Mouse (Mus musculus) liver, embryonic 16.5 days (tissue): ENCODE results near the gene Dnajb1. TPM values are rescaled to one million over a fixed set of nuclear protein-coding genes. Genes with fewer than 3 reads are reported as not detected.

Source experiments
- ATAC-seq: fragments of 200-750 bp; cut with Nextera tagmentation; 2 replicates; pipeline ENCODE4 v1.8.0; 2017; ENCODE audit warnings: low read depth, mild to moderate bottlenecking, moderate number of reproducible peaks, moderate library complexity
- H3K27ac ChIP-seq: fragments of 300-500 bp; sonication (generic); 2 replicates; pipeline ENCODE4 v1.5.1; 2014; ENCODE audit warnings: mild to moderate bottlenecking, low read length
- H3K27me3 ChIP-seq: fragments of 300-500 bp; sonication (generic); 2 replicates; pipeline ENCODE4 v1.6.1; 2014; ENCODE audit warnings: low read depth, low read length, mixed read lengths; ENCODE audit not compliant: control insufficient read depth, insufficient read depth
- H3K36me3 ChIP-seq: fragments of 300-500 bp; sonication (generic); 2 replicates; pipeline ENCODE4 v1.6.1; 2014; ENCODE audit warnings: mild to moderate bottlenecking; ENCODE audit not compliant: control insufficient read depth, insufficient read depth
- H3K4me1 ChIP-seq: fragments of 300-500 bp; sonication (generic); 2 replicates; pipeline ENCODE4 v1.6.1; 2014; ENCODE audit warnings: low read depth, low read length, mixed read lengths; ENCODE audit not compliant: control insufficient read depth
- H3K4me2 ChIP-seq: fragments of 300-500 bp; sonication (generic); 2 replicates; pipeline ENCODE4 v1.6.1; 2014; ENCODE audit warnings: low read depth, low read length, mixed read lengths
- H3K4me3 ChIP-seq: fragments of 300-500 bp; sonication (generic); 2 replicates; pipeline ENCODE4 v1.5.1; 2014; ENCODE audit warnings: low read depth, mild to moderate bottlenecking, low read length
- H3K9ac ChIP-seq: fragments of 300-500 bp; sonication (generic); 2 replicates; pipeline ENCODE4 v1.6.1; 2014; ENCODE audit warnings: low read depth, low read length
- H3K9me3 ChIP-seq: fragments of 300-500 bp; sonication (generic); replicated peaks from 2 replicates; pipeline ENCODE4 v1.6.1; 2016; ENCODE audit warnings: low read length; ENCODE audit not compliant: control insufficient read depth
- WGBS: fragments of 180-500 bp; shearing (Covaris S2); extraction: QIAGEN DNeasy Blood & Tissue Kit; methylation state at CpG from one replicate; pipeline ENCODE4 v1.1.7; 2014; ENCODE audit not compliant: insufficient replicate concordance; 5-methylcytosine and 5-hydroxymethylcytosine counted together
- polyA plus RNA-seq: library from polyadenylated mRNA; unstranded; fragments of >200 nt; fragmentation: Nextera tagmentation; extraction: Ambion mirVana; gene quantifications from 2 replicates; pipeline ENCODE4 v1.2.1, GENCODE M21; 2015

Dnajb1 gene
- polyA plus RNA-seq, 1 experiment from 2014 or later, result 50.1 TPM

DNA sequence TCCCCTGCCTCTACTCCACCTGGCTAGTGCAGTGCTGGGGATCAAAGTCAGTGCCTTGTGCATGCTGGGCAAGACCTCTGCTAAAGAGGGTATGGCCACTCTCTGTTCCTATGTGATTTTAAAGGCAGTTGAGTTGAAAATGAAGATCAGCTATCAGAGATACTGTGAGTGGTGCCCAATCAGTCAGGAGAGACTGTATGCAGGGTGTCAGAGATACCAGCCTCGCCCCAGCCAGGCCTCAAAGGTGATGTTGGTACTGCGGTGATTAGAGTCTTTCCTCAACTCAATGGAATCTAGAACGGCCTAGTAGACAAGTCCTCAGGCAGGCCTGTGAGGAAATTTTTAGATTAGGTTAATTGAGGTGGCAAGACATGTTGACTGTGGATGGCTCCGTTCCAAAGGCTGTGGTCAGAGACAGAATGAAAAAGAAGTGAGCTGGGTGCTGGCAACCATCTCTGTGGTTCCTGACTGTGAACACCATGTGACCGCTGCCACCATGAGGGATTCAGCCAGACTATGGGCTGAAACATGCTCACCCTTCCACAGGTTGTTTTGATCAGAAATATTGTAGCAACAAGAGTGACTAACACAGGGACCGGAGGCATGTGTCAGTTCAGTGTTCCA is 17.8 kb downstream of the Dnajb1 start:
- H3K9me3 ChIP-seq, result no peaks in the 10 kb centered on the region
- no peak overlapping the region for H3K9ac ChIP-seq
- H3K4me3 ChIP-seq, result no peak overlapping the region
- peak overlapping the region; percentile 65 for H3K27ac ChIP-seq
- ATAC-seq, result peak; percentile 79
- H3K4me1 ChIP-seq, result peaks cover 49% of the 10 kb centered on the region
- H3K4me2 ChIP-seq, result 0 out of 2 replicates have a peak overlapping the region, but pooled peaks have one; percentile 1
- 54% methylated on average over 6 of the region's 6 CpGs for WGBS
- no peaks in the 10 kb centered on the region for H3K36me3 ChIP-seq
- no peaks in the 10 kb centered on the region for H3K27me3 ChIP-seq

DNA sequence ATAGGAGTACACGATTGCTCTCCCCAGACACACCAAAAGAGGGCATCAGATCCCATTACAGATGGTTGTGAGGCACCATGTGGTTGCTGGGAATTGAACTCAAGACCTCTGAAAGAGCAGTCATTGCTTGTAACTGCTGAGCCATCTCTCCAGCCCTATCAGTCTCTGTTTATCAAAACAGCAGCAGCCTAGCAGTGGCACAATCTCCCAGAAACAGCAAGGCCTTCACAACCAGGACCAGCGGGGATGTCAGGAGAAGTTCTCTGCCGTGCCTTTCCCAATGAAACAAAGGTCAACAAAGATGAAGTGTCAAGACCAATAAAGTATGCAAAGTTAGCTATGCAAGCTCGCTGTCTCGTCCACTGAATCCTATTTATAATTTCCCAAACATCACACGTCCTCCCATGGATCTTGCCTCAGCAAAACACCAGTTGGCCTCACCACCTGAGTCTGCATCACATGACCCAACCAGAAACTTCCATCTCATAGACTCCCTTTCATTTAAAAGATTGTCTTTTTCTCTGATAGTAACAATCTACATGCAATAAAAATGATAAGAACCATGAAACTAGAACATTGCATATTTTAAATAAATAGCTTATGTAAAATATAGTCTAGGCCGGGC is 24.2 kb downstream of the Dnajb1 start:
- H3K36me3 ChIP-seq, result no peaks in the 10 kb centered on the region
- H3K9ac ChIP-seq, result no peak overlapping the region
- peak overlapping the region; percentile 51; the same call in 1 of the 2 replicates for H3K27ac ChIP-seq
- ATAC-seq, result peak; percentile 83
- H3K4me1 ChIP-seq, result peaks cover 8% of the 10 kb centered on the region
- no peaks in the 10 kb centered on the region for H3K27me3 ChIP-seq
- no peaks in the 10 kb centered on the region for H3K9me3 ChIP-seq
- 58% methylated on average over 7 of the region's 7 CpGs for WGBS
- H3K4me3 ChIP-seq, result no peak overlapping the region
- no peak overlapping the region for H3K4me2 ChIP-seq

DNA sequence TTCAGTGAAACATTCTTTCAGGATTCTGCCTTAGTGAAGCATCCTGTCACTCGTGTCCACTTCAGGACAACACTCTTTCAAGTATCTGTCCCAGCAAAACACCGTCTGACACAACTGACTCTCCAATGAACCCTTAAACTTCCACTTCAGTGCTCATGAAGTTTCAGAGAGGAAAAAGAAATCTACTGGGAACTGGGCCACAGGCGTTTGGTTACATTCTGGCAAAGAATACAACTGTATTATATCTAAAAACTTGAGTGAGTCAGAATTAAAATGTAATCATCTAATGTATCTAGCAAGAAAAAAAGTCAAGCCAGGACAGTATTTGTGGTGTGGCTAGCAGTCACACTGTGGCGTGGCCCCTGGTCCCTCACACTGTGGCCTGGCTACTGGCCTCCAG is 30.9 kb downstream of the Dnajb1 start:
- H3K27me3 ChIP-seq, result no peaks in the 10 kb centered on the region
- no peak overlapping the region for H3K9ac ChIP-seq
- WGBS, result 56% methylated on average over 4 of the region's 4 CpGs
- ATAC-seq, result no peak
- H3K27ac ChIP-seq, result no peak overlapping the region
- no peak overlapping the region for H3K4me3 ChIP-seq
- H3K4me1 ChIP-seq, result no peaks in the 10 kb centered on the region
- no peak overlapping the region for H3K4me2 ChIP-seq
- H3K9me3 ChIP-seq, result no peaks in the 10 kb centered on the region
- H3K36me3 ChIP-seq, result no peaks in the 10 kb centered on the region

DNA sequence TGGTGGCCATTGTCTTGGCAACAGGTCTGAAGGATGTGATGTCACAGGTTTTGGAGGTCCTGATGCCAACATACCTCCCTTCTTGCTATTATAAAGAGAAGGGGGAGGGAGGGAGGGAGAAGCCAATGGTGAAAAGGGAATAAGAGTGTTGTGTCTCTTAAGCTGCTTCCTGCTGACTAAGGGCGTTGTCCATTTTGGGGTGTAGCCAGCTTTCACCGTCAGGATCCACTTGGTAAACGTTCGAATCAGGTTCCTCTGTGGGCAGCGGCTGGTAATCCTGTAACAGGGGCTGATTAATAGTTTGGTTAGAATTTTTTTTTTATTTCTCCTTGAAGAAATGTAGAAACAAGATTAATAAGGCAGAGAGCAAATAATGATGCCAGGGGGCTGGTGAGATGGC is 31.7 kb downstream of the Dnajb1 start:
- no peak for ATAC-seq

DNA sequence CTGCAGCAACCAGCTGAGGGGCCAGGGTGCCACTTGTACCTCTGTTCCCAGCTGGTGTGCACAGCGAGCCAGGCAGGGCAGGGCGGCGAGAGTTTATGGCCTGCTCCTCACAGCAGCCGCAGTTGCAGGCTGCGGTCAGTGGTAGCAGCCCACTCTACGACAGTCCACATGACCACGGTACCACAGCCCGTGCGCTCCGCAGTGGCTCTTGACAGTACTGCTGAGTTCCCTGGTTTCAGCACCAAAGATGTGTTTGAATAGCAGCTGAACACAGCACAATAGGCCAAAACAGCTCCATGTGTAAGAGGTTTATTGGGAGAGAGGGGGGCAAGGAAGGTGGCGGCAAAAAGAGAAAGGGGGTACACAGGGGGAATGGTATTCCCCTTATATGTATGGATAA is 39.5 kb downstream of the Dnajb1 start:
- H3K36me3 ChIP-seq, result no peaks in the 10 kb centered on the region
- no peak overlapping the region for H3K27ac ChIP-seq
- ATAC-seq, result no peak
- WGBS, result 86% methylated on average over 11 of the region's 11 CpGs
- 0 out of 2 replicates have a peak, but pooled peaks cover 2% of the 10 kb centered on the region for H3K9me3 ChIP-seq
- H3K4me3 ChIP-seq, result no peak overlapping the region
- no peak overlapping the region for H3K4me2 ChIP-seq
- no peak overlapping the region for H3K9ac ChIP-seq
- H3K4me1 ChIP-seq, result peaks cover 5% of the 10 kb centered on the region
- no peaks in the 10 kb centered on the region for H3K27me3 ChIP-seq

More for the DNA sequence above, 31.7 kb downstream of the Dnajb1 start:
- no peaks in the 10 kb centered on the region for H3K27me3 ChIP-seq
- 46% methylated on average over 5 of the region's 5 CpGs for WGBS
- no peaks in the 10 kb centered on the region for H3K36me3 ChIP-seq
- no peaks in the 10 kb centered on the region for H3K4me1 ChIP-seq
- H3K9ac ChIP-seq, result no peak overlapping the region
- no peak overlapping the region for H3K4me3 ChIP-seq
- H3K27ac ChIP-seq, result no peak overlapping the region
- H3K4me2 ChIP-seq, result no peak overlapping the region
- no peaks in the 10 kb centered on the region for H3K9me3 ChIP-seq

DNA sequence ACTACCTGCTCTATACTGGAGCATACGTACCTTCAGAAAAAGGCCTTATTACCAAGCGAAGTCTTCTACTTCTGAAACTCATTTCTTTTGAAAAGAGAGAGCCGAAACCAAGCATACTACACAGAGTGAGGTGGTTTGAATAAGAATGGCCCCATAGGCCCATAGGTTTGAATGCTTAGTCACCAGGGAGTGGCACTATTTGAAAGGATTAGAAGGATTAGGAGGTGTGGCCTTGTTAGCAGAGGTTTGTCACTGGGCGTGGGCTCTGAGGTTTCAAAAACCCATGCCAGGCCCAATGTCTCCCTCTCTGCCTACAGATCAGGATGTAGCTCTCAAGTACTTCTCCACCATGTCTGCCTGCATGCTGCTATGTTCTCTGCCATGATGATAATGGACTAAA is 40.0 kb downstream of the Dnajb1 start:
- Histone ChIP-seq H3K4me3 (no peak overlapping the region), H3K4me1 (peaks cover 6% of the 10 kb centered on the region), H3K27ac (no peak overlapping the region), H3K27me3 (no peaks in the 10 kb centered on the region), H3K9me3 (0 out of 2 replicates have a peak, but pooled peaks cover 2% of the 10 kb centered on the region), H3K9ac (no peak overlapping the region), H3K36me3 (no peaks in the 10 kb centered on the region), H3K4me2 (no peak overlapping the region)
- 82% methylated on average over 4 of the region's 4 CpGs for WGBS
- ATAC-seq, result no peak

DNA sequence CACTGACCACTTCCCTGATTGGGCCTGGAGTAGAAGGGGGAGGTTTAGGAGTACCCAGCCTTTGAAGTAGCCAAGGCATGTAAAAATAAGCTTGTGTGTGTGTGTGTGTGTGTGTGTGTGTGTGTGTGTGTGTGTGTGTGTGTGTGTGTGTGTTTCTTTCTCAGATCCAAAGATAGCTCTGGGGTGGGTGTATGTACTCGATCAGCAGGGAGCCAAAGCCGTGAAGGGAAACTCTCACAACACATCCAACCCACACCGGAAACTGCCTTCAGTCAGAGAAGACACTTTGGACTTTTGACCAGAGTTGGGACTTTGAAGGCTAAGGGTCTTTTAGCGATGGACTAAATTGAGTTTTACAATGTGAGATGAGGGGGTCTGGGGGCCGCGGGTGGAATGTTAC is 41.7 kb downstream of the Dnajb1 start:
- no peak overlapping the region for H3K4me2 ChIP-seq
- H3K4me3 ChIP-seq, result no peak overlapping the region
- H3K36me3 ChIP-seq, result no peaks in the 10 kb centered on the region
- H3K9me3 ChIP-seq, result 0 out of 2 replicates have a peak, but pooled peaks cover 2% of the 10 kb centered on the region
- H3K4me1 ChIP-seq, result peaks cover 18% of the 10 kb centered on the region
- H3K27me3 ChIP-seq, result no peaks in the 10 kb centered on the region
- no peak overlapping the region for H3K9ac ChIP-seq
- H3K27ac ChIP-seq, result no peak overlapping the region
- ATAC-seq, result no peak
- 77% methylated on average over 6 of the region's 6 CpGs for whole genome bisulfite sequencing

DNA sequence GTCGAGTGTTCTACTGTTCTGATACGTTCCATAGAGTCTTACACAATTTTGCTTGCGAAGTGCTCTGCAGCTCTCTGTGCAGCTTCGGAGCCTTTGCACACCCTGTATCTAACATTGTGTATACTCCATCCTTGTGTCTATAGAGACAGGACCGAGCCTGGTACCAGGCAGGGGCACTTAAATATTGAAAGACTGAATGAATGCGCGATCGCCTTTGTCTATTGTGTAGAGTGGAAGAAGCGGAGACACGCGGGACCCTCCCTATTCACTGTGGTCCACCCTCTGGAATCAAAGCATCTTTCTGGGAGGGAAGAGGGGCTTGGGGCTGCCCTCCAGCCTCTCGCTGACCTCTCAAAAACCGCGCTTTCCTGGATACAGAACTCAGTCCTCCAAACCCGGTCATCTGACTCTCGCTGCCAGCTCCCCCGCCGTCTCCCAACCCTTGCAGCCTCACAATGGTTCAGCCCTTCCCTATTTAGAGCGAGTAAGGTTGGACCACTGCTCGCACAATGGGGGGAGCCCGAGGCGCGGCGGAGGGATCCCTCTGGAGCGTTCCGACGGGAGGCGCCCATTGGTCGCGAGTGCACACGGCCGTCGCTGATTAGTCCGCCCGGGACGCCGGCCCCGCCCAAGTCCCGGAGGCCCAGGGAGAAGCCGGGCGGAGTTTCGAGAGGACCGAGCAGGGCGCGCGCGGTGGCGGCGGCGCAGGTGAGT is 44.2 kb downstream of the Dnajb1 start, which contains the start of gene Gipc1:
Gene Gipc1 (plus strand): TSS at position 648 of the 714 bp plus-strand sequence.
- no peaks in the 10 kb centered on the region for H3K27me3 ChIP-seq
- H3K4me1 ChIP-seq, result peaks cover 37% of the 10 kb centered on the region
- H3K9ac ChIP-seq, result peak within 1 kb of the TSS; percentile 87
- peak within 1 kb of the TSS; percentile 80 for H3K27ac ChIP-seq
- peak; percentile 96 for ATAC-seq
- peak within 1 kb of the TSS; percentile 94 for H3K4me2 ChIP-seq
- H3K36me3 ChIP-seq, result no peaks in the 10 kb centered on the region
- 0 out of 2 replicates have a peak, but pooled peaks cover 2% of the 10 kb centered on the region for H3K9me3 ChIP-seq
- H3K4me3 ChIP-seq, result peak within 1 kb of the TSS; percentile 85
- WGBS, result 4% methylated on average over 50 of the region's 50 CpGs
